Mouse (Mus musculus): ENCODE results near the gene Dgkk. TPM values are rescaled to one million over a fixed set of nuclear protein-coding genes. Genes with fewer than 3 reads are reported as not detected.
A peak's percentile ranks its signal among the peaks of the same experiment; 100 is the strongest.
"Not testable (repeated sequence)": the region's sequence is repeated elsewhere in the genome, so short reads cannot be mapped to it uniquely, and the experiment has no call there.

Gene Dgkk
- polyA plus RNA-seq, 1 experiment from 2014 or later, result 2.1 TPM

DNA sequence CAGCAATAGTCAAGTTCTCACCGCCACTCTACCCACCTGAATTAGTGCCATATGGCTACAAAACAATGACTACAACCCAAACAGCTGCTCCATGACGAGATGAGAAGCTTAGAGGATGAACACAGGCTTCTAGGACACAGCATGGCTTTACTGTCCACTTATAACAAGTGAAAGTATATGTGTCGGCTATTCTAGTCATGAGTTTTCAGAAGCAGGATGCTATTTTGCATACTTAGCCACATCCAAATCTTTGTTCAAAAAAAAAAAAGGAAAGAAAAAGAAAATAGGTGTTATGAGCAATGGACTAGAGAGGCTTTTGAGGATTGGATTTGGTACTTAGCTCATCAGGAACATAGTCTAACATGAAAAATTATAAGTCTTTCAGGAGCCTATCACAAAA lies 74.4 kb downstream of the Dgkk start:
- Histone ChIP-seq H3K9ac (replicated peaks; ENCODE audit: low read length) (no peak overlapping the region), H3K4me3 (replicated peaks; ENCODE audit: low read depth, low read length) (no peak overlapping the region), H3K36me3 (ENCODE audit: control insufficient read depth, insufficient read depth, low read length) (no peaks in the 10 kb centered on the region), H3K27ac (replicated peaks; ENCODE audit: low read depth, low read length) (no peak overlapping the region), H3K4me2 (ENCODE audit: low read length) (no peak overlapping the region), H3K4me1 (ENCODE audit: control insufficient read depth, insufficient read depth, low read length) (no peaks in the 10 kb centered on the region), H3K9me3 (ENCODE audit: control insufficient read depth, low read length) (no peaks in the 10 kb centered on the region), H3K27me3 (ENCODE audit: control insufficient read depth, insufficient read depth, low read length) (no peaks in the 10 kb centered on the region)
- DNase-seq (no peak), ATAC-seq (ENCODE audit: low FRiP score, low TSS enrichment) (no peak)
- 45% methylated on average over 3 of the region's 3 CpGs for WGBS

- no peaks in the 10 kb centered on the region for H3K36me3 ChIP-seq (ENCODE audit: control insufficient read depth, insufficient read depth, low read length)
- no peak overlapping the region for H3K27ac ChIP-seq (replicated peaks; ENCODE audit: low read depth, low read length)
- H3K27me3 ChIP-seq (ENCODE audit: control insufficient read depth, insufficient read depth, low read length), result no peaks in the 10 kb centered on the region
- no peak overlapping the region for H3K9ac ChIP-seq (replicated peaks; ENCODE audit: low read length)
- H3K4me1 ChIP-seq (ENCODE audit: control insufficient read depth, insufficient read depth, low read length), result no peaks in the 10 kb centered on the region
- ATAC-seq (ENCODE audit: low FRiP score, low TSS enrichment) (no peak), DNase-seq (no peak)
- WGBS, result 89% methylated on average over 5 of the region's 5 CpGs
- H3K4me3 ChIP-seq (replicated peaks; ENCODE audit: low read depth, low read length), result no peak overlapping the region
- no peaks in the 10 kb centered on the region for H3K9me3 ChIP-seq (ENCODE audit: control insufficient read depth, low read length)
- H3K4me2 ChIP-seq (ENCODE audit: low read length), result no peak overlapping the region
Measured at GRCm38 (mm10) chrX:6854136-6854535, 75.0 kb downstream of the Dgkk start.

GRCm38 (mm10) chrX:6893933-6894332 lies 114.8 kb downstream of the Dgkk start:
- ATAC-seq (ENCODE audit: low FRiP score, low TSS enrichment) (no peak), DNase-seq (peak; percentile 44)
- Histone ChIP-seq H3K4me1 (ENCODE audit: control insufficient read depth, insufficient read depth, low read length) (no peaks in the 10 kb centered on the region), H3K9ac (replicated peaks; ENCODE audit: low read length) (no peak overlapping the region), H3K9me3 (ENCODE audit: control insufficient read depth, low read length) (no peaks in the 10 kb centered on the region), H3K27me3 (ENCODE audit: control insufficient read depth, insufficient read depth, low read length) (no peaks in the 10 kb centered on the region), H3K4me2 (ENCODE audit: low read length) (peak overlapping the region; percentile 25; the same call in 1 of the 2 replicates), H3K4me3 (replicated peaks; ENCODE audit: low read depth, low read length) (no peak overlapping the region), H3K36me3 (ENCODE audit: control insufficient read depth, insufficient read depth, low read length) (no peaks in the 10 kb centered on the region), H3K27ac (replicated peaks; ENCODE audit: low read depth, low read length) (no peak overlapping the region)
- WGBS, result 22% methylated on average over 5 of the region's 5 CpGs

DNA sequence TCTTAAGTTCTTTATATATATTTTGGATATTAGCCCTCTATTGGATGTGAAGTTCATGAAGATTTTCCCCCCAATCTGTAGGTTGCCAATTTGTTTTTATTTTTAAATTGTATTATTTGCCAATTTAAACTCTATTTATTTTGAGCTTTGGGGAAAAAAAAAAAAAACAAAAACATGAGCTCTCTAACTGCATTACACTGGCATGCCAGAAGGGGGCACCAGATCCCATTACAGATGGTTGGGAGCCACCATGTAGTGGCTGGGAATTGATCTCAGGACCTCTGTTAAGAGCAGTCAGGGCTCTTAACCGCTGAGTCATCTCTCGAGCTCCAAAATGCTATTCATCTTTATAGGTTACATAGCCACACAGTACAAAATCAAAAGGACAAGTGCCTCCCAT lies 131.9 kb downstream of the Dgkk start:
- WGBS, result 94% methylated on average over 2 of the region's 2 CpGs
- Histone ChIP-seq H3K27ac (replicated peaks; ENCODE audit: low read depth, low read length) (no peak overlapping the region), H3K9me3 (ENCODE audit: control insufficient read depth, low read length) (no peaks in the 10 kb centered on the region), H3K27me3 (ENCODE audit: control insufficient read depth, insufficient read depth, low read length) (no peaks in the 10 kb centered on the region), H3K4me1 (ENCODE audit: control insufficient read depth, insufficient read depth, low read length) (no peaks in the 10 kb centered on the region), H3K36me3 (ENCODE audit: control insufficient read depth, insufficient read depth, low read length) (no peaks in the 10 kb centered on the region), H3K9ac (replicated peaks; ENCODE audit: low read length) (no peak overlapping the region), H3K4me3 (replicated peaks; ENCODE audit: low read depth, low read length) (no peak overlapping the region), H3K4me2 (ENCODE audit: low read length) (no peak overlapping the region)
- no peak for DNase-seq
- ATAC-seq (ENCODE audit: low FRiP score, low TSS enrichment), result no peak

- Histone ChIP-seq H3K4me3 (replicated peaks; ENCODE audit: low read depth, low read length) (no peak overlapping the region), H3K27ac (replicated peaks; ENCODE audit: low read depth, low read length) (no peak overlapping the region), H3K9ac (replicated peaks; ENCODE audit: low read length) (no peak overlapping the region), H3K27me3 (ENCODE audit: control insufficient read depth, insufficient read depth, low read length) (no peaks in the 10 kb centered on the region), H3K4me2 (ENCODE audit: low read length) (no peak overlapping the region), H3K4me1 (ENCODE audit: control insufficient read depth, insufficient read depth, low read length) (no peaks in the 10 kb centered on the region), H3K36me3 (ENCODE audit: control insufficient read depth, insufficient read depth, low read length) (no peaks in the 10 kb centered on the region), H3K9me3 (ENCODE audit: control insufficient read depth, low read length) (no peaks in the 10 kb centered on the region)
- DNase-seq, result peak; percentile 0
- no peak for ATAC-seq (ENCODE audit: low FRiP score, low TSS enrichment)
- WGBS, result 84% methylated on average over 5 of the region's 5 CpGs
Measured at GRCm38 (mm10) chrX:6922165-6922564, 143.1 kb downstream of the Dgkk start.

DNA sequence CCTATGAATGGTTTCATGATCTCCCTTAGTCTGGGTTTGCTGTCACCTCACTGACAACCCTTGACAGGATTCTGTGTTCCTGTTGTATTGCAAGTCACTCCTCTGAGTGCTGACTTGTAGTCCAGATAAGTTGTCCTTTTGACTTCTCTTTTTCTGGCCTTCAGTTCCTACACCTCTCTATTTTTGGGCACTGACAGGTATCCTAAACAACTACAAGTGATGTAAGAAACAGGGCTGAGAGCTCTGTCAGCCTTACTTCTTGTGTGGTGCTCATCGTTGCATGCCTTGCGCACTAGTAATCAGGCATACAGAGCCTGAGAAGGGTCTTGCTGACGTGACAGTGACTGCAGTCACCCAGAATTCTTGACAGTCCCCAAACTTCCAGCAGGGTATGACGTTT lies 147.1 kb downstream of the Dgkk start:
- 76% methylated on average over 4 of the region's 4 CpGs for WGBS

DNA sequence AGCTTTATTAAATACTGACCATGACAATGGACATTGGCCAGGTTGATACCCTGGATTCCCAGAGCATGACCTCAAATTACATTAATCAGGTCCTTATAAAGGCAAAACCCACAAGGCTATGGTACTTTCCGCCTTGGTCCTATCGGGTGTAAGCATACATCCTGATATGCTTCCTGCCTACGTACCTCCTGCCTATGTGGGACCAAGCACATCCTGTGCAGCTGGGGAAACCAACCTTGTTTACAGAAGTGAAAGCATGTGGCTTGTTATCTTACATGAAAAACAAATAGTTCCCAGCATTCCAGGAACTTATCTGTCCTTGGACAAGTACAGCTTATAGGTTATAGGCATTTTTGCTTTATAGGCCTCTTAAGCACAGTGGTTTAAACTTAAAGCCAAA lies 189.5 kb downstream of the Dgkk start:
- Histone ChIP-seq H3K9me3 (ENCODE audit: control insufficient read depth, low read length) (no peaks in the 10 kb centered on the region), H3K27me3 (ENCODE audit: control insufficient read depth, insufficient read depth, low read length) (no peaks in the 10 kb centered on the region), H3K4me1 (ENCODE audit: control insufficient read depth, insufficient read depth, low read length) (no peaks in the 10 kb centered on the region), H3K9ac (replicated peaks; ENCODE audit: low read length) (no peak overlapping the region), H3K4me3 (replicated peaks; ENCODE audit: low read depth, low read length) (no peak overlapping the region), H3K27ac (replicated peaks; ENCODE audit: low read depth, low read length) (no peak overlapping the region), H3K4me2 (ENCODE audit: low read length) (no peak overlapping the region), H3K36me3 (ENCODE audit: control insufficient read depth, insufficient read depth, low read length) (no peaks in the 10 kb centered on the region)
- no peak for ATAC-seq (ENCODE audit: low FRiP score, low TSS enrichment)
- no peak for DNase-seq
- 91% methylated on average over 3 of the region's 3 CpGs for WGBS

More for the DNA sequence above, 147.1 kb downstream of the Dgkk start:
- H3K4me3 ChIP-seq (replicated peaks; ENCODE audit: low read depth, low read length), result no peak overlapping the region
- H3K4me2 ChIP-seq (ENCODE audit: low read length), result no peak overlapping the region
- ATAC-seq (ENCODE audit: low FRiP score, low TSS enrichment), result no peak
- no peaks in the 10 kb centered on the region for H3K36me3 ChIP-seq (ENCODE audit: control insufficient read depth, insufficient read depth, low read length)
- H3K4me1 ChIP-seq (ENCODE audit: control insufficient read depth, insufficient read depth, low read length), result no peaks in the 10 kb centered on the region
- no peak for DNase-seq
- H3K9me3 ChIP-seq (ENCODE audit: control insufficient read depth, low read length), result no peaks in the 10 kb centered on the region
- H3K9ac ChIP-seq (replicated peaks; ENCODE audit: low read length), result no peak overlapping the region
- no peaks in the 10 kb centered on the region for H3K27me3 ChIP-seq (ENCODE audit: control insufficient read depth, insufficient read depth, low read length)
- H3K27ac ChIP-seq (replicated peaks; ENCODE audit: low read depth, low read length), result no peak overlapping the region

GRCm38 (mm10) chrX:6971956-6972355 lies 192.8 kb downstream of the Dgkk start:
- ATAC-seq (ENCODE audit: low FRiP score, low TSS enrichment), result no peak
- no peak overlapping the region for H3K4me2 ChIP-seq (ENCODE audit: low read length)
- 76% methylated on average over 1 of the region's 1 CpGs for WGBS

GRCm38 (mm10) chrX:6983916-6984315 lies 204.8 kb downstream of the Dgkk start:
- not testable (repeated sequence) for H3K4me2 ChIP-seq (ENCODE audit: low read length); H3K27me3 ChIP-seq (ENCODE audit: control insufficient read depth, insufficient read depth, low read length); DNase-seq; H3K9me3 ChIP-seq (ENCODE audit: control insufficient read depth, low read length); H3K4me3 ChIP-seq (replicated peaks; ENCODE audit: low read depth, low read length); ATAC-seq (ENCODE audit: low FRiP score, low TSS enrichment); H3K9ac ChIP-seq (replicated peaks; ENCODE audit: low read length); H3K27ac ChIP-seq (replicated peaks; ENCODE audit: low read depth, low read length); H3K36me3 ChIP-seq (ENCODE audit: control insufficient read depth, insufficient read depth, low read length); H3K4me1 ChIP-seq (ENCODE audit: control insufficient read depth, insufficient read depth, low read length)
- WGBS, result 67% methylated on average over 3 of the region's 4 CpGs

More at GRCm38 (mm10) chrX:6971956-6972355, 192.8 kb downstream of the Dgkk start:
- Histone ChIP-seq H3K4me3 (replicated peaks; ENCODE audit: low read depth, low read length) (no peak overlapping the region), H3K9ac (replicated peaks; ENCODE audit: low read length) (no peak overlapping the region), H3K27ac (replicated peaks; ENCODE audit: low read depth, low read length) (no peak overlapping the region), H3K36me3 (ENCODE audit: control insufficient read depth, insufficient read depth, low read length) (no peaks in the 10 kb centered on the region), H3K9me3 (ENCODE audit: control insufficient read depth, low read length) (no peaks in the 10 kb centered on the region), H3K27me3 (ENCODE audit: control insufficient read depth, insufficient read depth, low read length) (no peaks in the 10 kb centered on the region), H3K4me1 (ENCODE audit: control insufficient read depth, insufficient read depth, low read length) (no peaks in the 10 kb centered on the region)
- DNase-seq, result no peak

All from midbrain, embryonic 14.5 days (tissue).